Mouse (Mus musculus): Measurements from ENCODE around the gene Plekhg2.
"Not testable (repeated sequence)": the region's sequence is repeated elsewhere in the genome, so short reads cannot be mapped to it uniquely, and the experiment has no call there.

Plekhg2 gene

GRCm38 (mm10) chr7:28372251-28373108 is at the start of gene Plekhg2:
Plekhg2 (minus strand) TSS chr7:28372599.
- DNase-seq (ENCODE audit: low spot score) = peak; percentile 100

DNA sequence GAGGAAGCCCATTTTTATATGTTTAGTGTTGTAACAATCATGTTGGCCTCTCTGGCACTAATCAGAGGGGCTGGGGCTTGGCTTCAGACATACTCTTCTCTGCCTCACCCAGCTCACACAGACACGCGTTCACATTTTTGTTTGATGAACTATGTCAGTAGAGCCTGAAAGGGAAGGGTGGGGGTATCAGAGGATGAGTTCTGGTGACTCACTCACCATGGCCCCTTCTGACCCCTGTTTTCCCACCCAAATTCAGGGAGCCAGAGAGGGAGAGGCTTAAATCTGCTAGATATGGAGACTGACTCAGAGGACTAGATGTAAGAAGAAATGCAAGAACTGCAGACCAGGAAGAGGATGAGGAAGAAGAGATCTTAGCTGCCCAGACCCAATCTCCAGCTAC is 47.0 kb upstream of the Plekhg2 start:
- DNase-seq (ENCODE audit: low spot score) = no peak

GRCm38 (mm10) chr7:28418096-28418670 is 45.8 kb upstream of the Plekhg2 start:
- DNase-seq (ENCODE audit: low spot score) = no peak

- no peak for DNase-seq (ENCODE audit: low spot score)
Measured at GRCm38 (mm10) chr7:28417368-28417767, 45.0 kb upstream of the Plekhg2 start.

GRCm38 (mm10) chr7:28412826-28413225 is 40.4 kb upstream of the Plekhg2 start:
- no peak for DNase-seq (ENCODE audit: low spot score)

GRCm38 (mm10) chr7:28410841-28411475 is 38.6 kb upstream of the Plekhg2 start:
- no peak for DNase-seq (ENCODE audit: low spot score)

DNA sequence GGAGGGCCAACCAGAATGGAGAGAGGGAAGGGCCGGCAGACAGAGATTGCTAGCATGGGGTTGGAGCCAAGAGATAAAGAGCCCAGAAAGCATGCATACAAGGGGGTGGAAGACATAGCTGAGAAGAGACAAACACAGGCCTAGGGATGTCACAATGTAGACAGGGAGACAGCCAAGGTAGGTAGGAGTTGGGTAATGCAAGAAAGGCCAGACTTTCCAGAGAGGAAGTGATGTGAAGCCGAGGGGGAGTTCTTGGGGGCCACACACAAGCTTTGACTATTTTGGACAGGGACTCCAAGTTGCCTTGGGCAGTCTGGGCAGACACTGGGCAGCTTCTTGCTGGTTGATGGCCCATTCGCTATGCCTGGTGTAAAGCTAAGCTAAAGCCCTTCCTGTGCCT is 29.5 kb upstream of the Plekhg2 start:
- DNase-seq (ENCODE audit: low spot score) = no peak

- no peak for DNase-seq (ENCODE audit: low spot score)
Measured at GRCm38 (mm10) chr7:28401030-28401429, 28.6 kb upstream of the Plekhg2 start.

- DNase-seq (ENCODE audit: low spot score) = no peak
Measured at GRCm38 (mm10) chr7:28398696-28399340, 26.4 kb upstream of the Plekhg2 start.

DNA sequence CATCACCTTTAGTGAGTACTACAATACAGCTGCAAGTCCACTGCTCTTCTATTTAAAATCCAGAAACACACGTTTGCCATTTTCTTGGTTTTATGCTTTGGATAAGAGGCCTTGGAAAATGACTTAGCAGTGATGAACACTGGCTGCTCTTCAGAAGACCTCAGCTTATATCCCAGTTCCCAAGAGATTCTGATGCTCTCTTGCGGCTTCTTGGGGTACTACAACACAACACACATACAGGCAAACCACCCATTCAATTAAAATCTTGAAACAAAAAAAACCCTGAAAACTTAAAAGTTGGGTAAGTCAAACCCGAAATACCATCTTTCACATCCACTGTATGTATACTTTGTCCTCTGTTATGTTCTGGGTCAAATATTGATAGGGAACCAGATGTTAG is 25.6 kb upstream of the Plekhg2 start:
- DNase-seq (ENCODE audit: low spot score) = peak; percentile 63

- no peak for DNase-seq (ENCODE audit: low spot score)
Measured at GRCm38 (mm10) chr7:28395425-28395824, 23.0 kb upstream of the Plekhg2 start.

DNA sequence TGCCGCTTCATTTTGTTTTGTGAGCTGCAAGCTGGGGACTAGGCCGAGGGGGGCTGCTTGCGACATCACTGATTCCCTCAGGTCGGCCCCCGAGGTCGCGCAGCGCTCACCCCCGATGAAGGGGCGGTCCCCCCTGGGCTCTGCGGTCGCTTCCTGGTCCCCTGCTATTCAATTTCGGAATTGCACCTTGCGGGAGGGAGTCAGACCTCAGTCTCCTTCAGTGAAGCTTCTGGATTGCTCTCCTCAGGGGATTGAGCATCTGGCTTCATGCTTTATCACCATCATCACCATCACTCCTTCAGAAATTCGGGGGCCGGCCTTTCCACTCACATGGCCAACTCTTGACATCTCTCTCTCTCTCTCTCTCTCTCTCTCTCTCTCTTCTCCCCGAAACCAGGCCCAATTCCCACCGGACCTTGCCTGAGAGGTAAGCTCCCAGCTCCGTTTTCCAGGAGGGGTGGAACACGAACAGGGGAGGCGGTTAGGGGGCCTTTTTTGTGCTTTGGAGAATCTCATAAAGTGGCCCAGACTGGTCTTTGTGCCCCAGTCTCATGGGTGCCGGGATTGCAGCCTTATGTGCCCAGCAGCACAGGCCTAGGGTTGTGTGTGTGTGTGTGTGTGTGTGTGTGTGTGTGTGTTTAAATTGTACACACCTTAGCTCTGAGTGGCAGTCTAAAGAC is 21.0 kb upstream of the Plekhg2 start:
- no peak for DNase-seq (ENCODE audit: low spot score)

DNA sequence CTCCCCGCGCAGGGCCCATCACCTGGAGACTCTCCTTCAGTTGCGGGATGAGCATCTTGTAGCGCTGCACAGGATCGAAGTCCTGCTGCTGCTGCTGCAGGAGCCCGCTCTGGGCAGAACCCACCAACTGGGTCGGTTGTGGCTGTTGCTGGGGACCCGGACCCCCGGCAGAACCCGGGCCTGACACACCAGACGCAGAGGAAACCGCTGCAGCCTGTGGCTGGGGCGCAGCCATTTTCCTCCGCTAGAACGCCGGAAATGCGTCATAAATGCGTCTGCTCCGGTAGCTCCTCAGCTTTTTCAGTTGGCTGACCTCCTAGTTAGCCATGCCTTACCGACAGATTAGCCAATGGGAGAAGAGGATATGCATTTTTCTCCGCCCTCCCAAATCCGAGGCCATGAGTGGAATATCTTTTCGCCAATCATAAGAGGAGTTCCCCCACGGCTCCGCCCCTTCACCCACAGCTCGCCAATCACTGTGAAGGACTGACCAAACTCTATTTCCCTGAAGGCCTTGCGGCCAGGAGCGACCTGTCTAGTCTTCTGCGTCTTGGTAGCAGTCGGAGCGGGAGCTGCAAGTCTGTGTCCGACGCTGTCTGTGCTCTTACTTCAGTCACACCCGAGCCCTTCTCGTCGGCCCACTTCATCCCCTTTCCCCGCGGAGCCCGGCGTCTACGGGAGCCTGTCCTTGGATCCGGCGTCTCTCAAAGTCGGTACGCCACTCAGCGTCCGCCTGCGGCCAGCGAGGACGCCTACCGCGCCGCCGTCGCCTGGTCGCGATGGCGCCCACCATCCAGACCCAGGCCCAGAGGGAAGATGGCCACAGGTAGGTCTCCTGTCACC is 20.3 kb upstream of the Plekhg2 start, which contains the start of the genes Med29 and Paf1:
Med29 (minus strand) TSS at position 280 of the 843 bp plus-strand sequence.
Paf1 (plus strand) TSS at position 523 of the 843 bp plus-strand sequence.
- peak; percentile 99 for DNase-seq (ENCODE audit: low spot score)

DNA sequence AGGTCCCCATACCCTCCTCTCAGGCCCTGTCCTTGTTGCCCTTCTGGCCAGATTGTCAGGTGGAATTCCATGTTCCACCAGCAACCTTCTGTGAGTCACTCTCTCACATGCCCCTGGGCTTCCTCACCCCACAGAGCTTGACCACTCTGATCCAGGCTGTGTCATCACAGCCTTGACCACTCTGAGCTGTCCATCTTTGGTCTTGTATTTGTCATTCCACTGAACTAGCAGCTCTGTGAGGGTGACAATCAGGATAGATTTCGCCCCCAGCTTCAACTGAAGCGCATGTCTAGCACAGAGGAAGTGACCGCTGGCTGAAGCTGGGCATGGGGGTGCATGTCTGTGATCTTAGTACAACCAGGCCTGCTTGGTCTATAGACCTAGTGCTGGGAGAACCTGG is 17.9 kb upstream of the Plekhg2 start:
- no peak for DNase-seq (ENCODE audit: low spot score)

GRCm38 (mm10) chr7:28387384-28387783 is 15.0 kb upstream of the Plekhg2 start:
- DNase-seq (ENCODE audit: low spot score) = not testable (repeated sequence)

GRCm38 (mm10) chr7:28386877-28387276 is 14.5 kb upstream of the Plekhg2 start:
- not testable (repeated sequence) for DNase-seq (ENCODE audit: low spot score)

GRCm38 (mm10) chr7:28386462-28386861 is 14.1 kb upstream of the Plekhg2 start:
- DNase-seq (ENCODE audit: low spot score) = peak; percentile 89

GRCm38 (mm10) chr7:28386007-28386406 is 13.6 kb upstream of the Plekhg2 start:
- DNase-seq (ENCODE audit: low spot score) = no peak

DNA sequence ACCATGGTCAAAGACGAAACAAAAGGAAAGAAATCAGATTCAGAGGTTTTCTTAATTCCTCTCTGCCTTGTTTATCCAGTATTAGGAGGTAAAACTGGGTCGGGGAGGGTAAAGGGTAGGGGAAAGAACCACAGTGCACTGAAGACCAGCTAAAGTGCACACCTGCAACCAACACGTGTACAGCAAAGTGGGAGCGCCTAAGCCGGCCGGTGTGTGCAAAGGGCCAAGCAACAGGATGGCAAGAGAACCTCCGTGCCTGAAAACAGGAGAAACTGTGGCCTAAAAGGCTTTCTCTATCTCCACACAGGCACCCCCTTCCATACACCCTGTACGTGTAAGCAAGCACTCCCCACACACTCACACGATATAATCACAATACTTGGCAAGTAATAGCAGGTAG is 12.8 kb upstream of the Plekhg2 start:
- DNase-seq (ENCODE audit: low spot score) = no peak

- no peak for DNase-seq (ENCODE audit: low spot score)
Measured at GRCm38 (mm10) chr7:28384162-28384561, 11.8 kb upstream of the Plekhg2 start.

GRCm38 (mm10) chr7:28383606-28384005 is 11.2 kb upstream of the Plekhg2 start:
- DNase-seq (ENCODE audit: low spot score) = no peak
